Mouse (Mus musculus) forebrain, postnatal 0 days (tissue): ENCODE data around the gene Lcp2. TPM values are rescaled to one million over a fixed set of nuclear protein-coding genes. Genes with fewer than 3 reads are reported as not detected.

ENCODE experiments used
- ATAC-seq: fragments of 200-750 bp; cut with Nextera tagmentation; 2 replicates; pipeline ENCODE4 v1.8.0; 2017; ENCODE audit warnings: mild to moderate bottlenecking, moderate library complexity
- DNase-seq: peaks from one replicate; pipeline ENCODE4 v3.0.0-alpha.2; 2015
- H3K27ac ChIP-seq: fragments of 300-500 bp; sonication (generic); 2 replicates; pipeline ENCODE4 v1.5.1; 2014; ENCODE audit warnings: low read depth, mild to moderate bottlenecking, antibody characterized with exemption, low read length, moderate library complexity, mixed read lengths
- H3K27me3 ChIP-seq: fragments of 300-500 bp; sonication (generic); 2 replicates; pipeline ENCODE4 v1.6.1; 2014; ENCODE audit warnings: mild to moderate bottlenecking, low read length, mixed read lengths; ENCODE audit not compliant: insufficient read depth
- H3K36me3 ChIP-seq: fragments of 300-500 bp; sonication (generic); 2 replicates; pipeline ENCODE4 v1.6.1; 2014; ENCODE audit warnings: mild to moderate bottlenecking, moderate library complexity; ENCODE audit not compliant: insufficient read depth
- H3K4me1 ChIP-seq: fragments of 300-500 bp; sonication (generic); 2 replicates; pipeline ENCODE4 v1.6.1; 2014; ENCODE audit warnings: antibody characterized with exemption; ENCODE audit not compliant: insufficient read depth
- H3K4me2 ChIP-seq: fragments of 300-500 bp; sonication (generic); 2 replicates; pipeline ENCODE4 v1.6.1; 2014; ENCODE audit warnings: low read depth, mild to moderate bottlenecking, moderate library complexity
- H3K4me3 ChIP-seq: fragments of 300-500 bp; sonication (generic); 2 replicates; pipeline ENCODE4 v1.5.1; 2014; ENCODE audit warnings: low read depth, low read length, mixed read lengths
- H3K9ac ChIP-seq: fragments of 300-500 bp; sonication (generic); 2 replicates; pipeline ENCODE4 v1.6.1; 2014; ENCODE audit warnings: mild to moderate bottlenecking
- H3K9me3 ChIP-seq: fragments of 300-500 bp; sonication (generic); 2 replicates; pipeline ENCODE4 v1.6.1; 2016; ENCODE audit warnings: low read length
- CTCF ChIP-seq: sonication (generic); IDR thresholded peaks from 2 replicates; pipeline ENCODE4 v1.5.1; 2016; ENCODE audit warnings: antibody characterized with exemption, control low read depth, low read depth
- WGBS: fragments of 180-500 bp; shearing (Covaris S2); extraction: QIAGEN DNeasy Blood & Tissue Kit; methylation state at CpG from one replicate; pipeline ENCODE4 v1.1.7; 2014; 5-methylcytosine and 5-hydroxymethylcytosine counted together
- polyA plus RNA-seq: library from polyadenylated mRNA; unstranded; fragments of >200 nt; fragmentation: Nextera tagmentation; extraction: Ambion mirVana; gene quantifications from 2 replicates; pipeline ENCODE4 v1.2.1, GENCODE M21; 2015
- total RNA-seq: library from RNA; depleted of rRNA; stranded (reverse); fragments of >200 nt; gene quantifications from 2 replicates; pipeline ENCODE4 v1.2.3, GENCODE M21; 2014

Lcp2 gene
- total and polyA plus RNA-seq, 2 experiments from 2014 or later: 3.6 to 4.4 TPM

- 43% methylated on average over 9 of the region's 9 CpGs for WGBS
Measured at GRCm38 (mm10) chr11:34008702-34009101, 38.0 kb upstream of the Lcp2 start.

DNA sequence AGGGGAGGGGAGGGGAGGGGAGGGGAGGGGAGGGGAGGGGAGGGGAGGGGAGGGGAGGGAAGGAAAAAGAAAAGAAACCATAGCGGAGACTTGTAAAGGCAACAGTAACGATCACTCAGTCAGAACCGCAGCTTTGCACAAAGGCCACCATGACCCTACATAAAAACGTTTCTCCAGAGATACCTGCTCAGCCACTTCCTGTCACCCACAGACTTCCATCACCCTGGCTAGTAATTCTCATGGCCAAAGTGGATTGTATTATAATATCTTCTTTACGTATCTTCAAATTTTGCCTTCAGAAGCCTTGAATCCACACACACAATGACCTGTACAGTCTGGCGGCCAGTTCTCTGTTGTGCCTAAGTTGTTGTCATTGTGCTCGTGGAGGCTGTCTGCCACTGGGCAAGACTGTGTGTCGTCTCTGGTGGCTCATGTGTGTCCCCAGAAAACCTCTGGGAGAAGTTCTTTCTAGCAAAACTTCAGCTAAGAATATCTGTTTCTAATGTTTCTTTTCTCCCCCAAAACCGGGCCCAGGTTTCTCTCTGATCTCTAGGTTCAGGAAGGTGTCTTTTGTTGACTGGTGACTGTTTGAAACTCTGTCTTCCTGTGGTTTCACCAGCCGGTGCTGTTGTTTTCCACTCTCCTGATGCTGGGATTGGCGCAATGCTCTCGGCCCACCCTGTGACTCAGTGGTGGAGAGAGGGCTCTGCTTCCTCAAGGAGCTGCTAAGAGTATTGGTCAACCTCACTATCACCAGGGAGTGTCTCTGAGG, 37.2 kb upstream of the Lcp2 start:
- H3K4me3 ChIP-seq: no peak overlapping the region
- H3K9me3 ChIP-seq: no peaks in the 10 kb centered on the region
- DNase-seq (no peak), ATAC-seq (no peak)
- no peak for TF ChIP-seq CTCF
- WGBS: 66% methylated on average over 12 of the region's 12 CpGs
- no peaks in the 10 kb centered on the region for H3K36me3 ChIP-seq
- no peaks in the 10 kb centered on the region for H3K27me3 ChIP-seq
- no peak overlapping the region for H3K9ac ChIP-seq
- H3K4me2 ChIP-seq: no peak overlapping the region
- H3K4me1 ChIP-seq: no peaks in the 10 kb centered on the region
- no peak overlapping the region for H3K27ac ChIP-seq

More at GRCm38 (mm10) chr11:34008702-34009101, 38.0 kb upstream of the Lcp2 start:
- Histone ChIP-seq H3K4me1 (no peaks in the 10 kb centered on the region), H3K27ac (no peak overlapping the region), H3K4me2 (no peak overlapping the region), H3K9me3 (no peaks in the 10 kb centered on the region), H3K9ac (no peak overlapping the region), H3K4me3 (no peak overlapping the region), H3K27me3 (no peaks in the 10 kb centered on the region), H3K36me3 (no peaks in the 10 kb centered on the region)
- TF ChIP-seq CTCF: peak; percentile 78
- ATAC-seq (peak; percentile 60; the same call in 1 of the 2 replicates), DNase-seq (peak; percentile 78)

DNA sequence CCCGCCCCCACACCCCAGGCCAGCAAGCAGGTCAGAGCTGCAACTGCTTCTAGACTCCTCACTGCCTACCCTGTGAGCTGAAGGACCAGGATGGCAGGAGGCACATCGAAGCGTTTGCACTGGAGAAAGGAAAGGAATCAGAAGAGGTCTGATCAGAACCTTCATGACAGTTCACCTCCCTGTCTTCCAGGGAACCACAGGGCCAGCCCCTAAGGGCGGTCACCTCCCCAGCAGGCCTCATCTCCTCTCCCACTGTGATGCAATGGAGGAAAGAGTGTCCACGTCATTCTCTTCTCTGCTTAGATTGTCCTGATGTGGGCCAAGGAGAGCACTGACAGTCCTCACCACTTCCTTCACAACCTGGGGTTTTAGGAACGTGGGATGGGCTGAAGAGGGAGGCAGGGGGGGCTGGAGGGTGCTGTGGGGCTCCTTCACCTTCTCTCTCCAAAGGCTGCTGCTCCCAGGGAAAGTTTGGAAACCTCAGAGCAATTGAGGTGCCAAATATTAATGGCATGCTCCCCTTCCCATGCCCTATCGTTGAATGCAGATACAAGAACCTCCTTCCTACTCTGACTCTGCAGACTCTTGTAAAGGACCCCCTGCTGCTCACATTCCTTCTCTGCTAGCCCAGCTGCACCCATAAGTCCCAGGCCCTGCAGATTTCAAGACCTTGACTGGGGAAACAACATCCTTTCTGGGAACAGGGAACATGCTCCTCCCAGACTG, 36.4 kb upstream of the Lcp2 start:
- H3K27me3 ChIP-seq: no peaks in the 10 kb centered on the region
- DNase-seq (no peak), ATAC-seq (no peak)
- H3K4me2 ChIP-seq: no peak overlapping the region
- H3K9ac ChIP-seq: no peak overlapping the region
- no peak overlapping the region for H3K27ac ChIP-seq
- no peaks in the 10 kb centered on the region for H3K9me3 ChIP-seq
- no peaks in the 10 kb centered on the region for H3K4me1 ChIP-seq
- TF ChIP-seq CTCF: no peak
- WGBS: 83% methylated on average over 7 of the region's 7 CpGs
- no peak overlapping the region for H3K4me3 ChIP-seq
- H3K36me3 ChIP-seq: no peaks in the 10 kb centered on the region

- 73% methylated on average over 4 of the region's 4 CpGs for WGBS
- DNase-seq (no peak), ATAC-seq (no peak)
- Histone ChIP-seq H3K9ac (no peak overlapping the region), H3K9me3 (no peaks in the 10 kb centered on the region), H3K4me2 (no peak overlapping the region), H3K27me3 (no peaks in the 10 kb centered on the region), H3K36me3 (no peaks in the 10 kb centered on the region), H3K4me1 (no peaks in the 10 kb centered on the region), H3K4me3 (no peak overlapping the region), H3K27ac (no peak overlapping the region)
- no peak for TF ChIP-seq CTCF
Measured at GRCm38 (mm10) chr11:34010859-34011172, 35.9 kb upstream of the Lcp2 start.

- H3K36me3 ChIP-seq: no peaks in the 10 kb centered on the region
- no peak overlapping the region for H3K27ac ChIP-seq
- no peak for DNase-seq
- H3K4me3 ChIP-seq: no peak overlapping the region
- H3K4me1 ChIP-seq: no peaks in the 10 kb centered on the region
- H3K4me2 ChIP-seq: no peak overlapping the region
- no peak overlapping the region for H3K9ac ChIP-seq
- 73% methylated on average over 6 of the region's 6 CpGs for WGBS
- no peak for TF ChIP-seq CTCF
- no peaks in the 10 kb centered on the region for H3K9me3 ChIP-seq
- no peak for ATAC-seq
- no peaks in the 10 kb centered on the region for H3K27me3 ChIP-seq
Measured at GRCm38 (mm10) chr11:34012007-34012652, 34.6 kb upstream of the Lcp2 start.

GRCm38 (mm10) chr11:34025091-34025490, 21.6 kb upstream of the Lcp2 start:
- no peaks in the 10 kb centered on the region for H3K9me3 ChIP-seq
- no peaks in the 10 kb centered on the region for H3K4me1 ChIP-seq
- H3K9ac ChIP-seq: no peak overlapping the region
- no peaks in the 10 kb centered on the region for H3K27me3 ChIP-seq
- 91% methylated on average over 1 of the region's 1 CpGs for WGBS
- no peak overlapping the region for H3K27ac ChIP-seq
- ATAC-seq (no peak), DNase-seq (no peak)
- no peaks in the 10 kb centered on the region for H3K36me3 ChIP-seq
- no peak for TF ChIP-seq CTCF
- no peak overlapping the region for H3K4me2 ChIP-seq
- H3K4me3 ChIP-seq: no peak overlapping the region

GRCm38 (mm10) chr11:34029658-34030057, 17.1 kb upstream of the Lcp2 start:
- WGBS: 38% methylated on average over 5 of the region's 5 CpGs
- Histone ChIP-seq H3K4me3 (no peak overlapping the region), H3K36me3 (no peaks in the 10 kb centered on the region), H3K4me1 (no peaks in the 10 kb centered on the region), H3K4me2 (no peak overlapping the region), H3K27me3 (no peaks in the 10 kb centered on the region), H3K9ac (no peak overlapping the region), H3K27ac (no peak overlapping the region), H3K9me3 (no peaks in the 10 kb centered on the region)
- no peak for TF ChIP-seq CTCF
- ATAC-seq: no peak
- no peak for DNase-seq
